Mouse (Mus musculus) bone marrow, adult 2 months (tissue): ENCODE data around the gene Wfdc3.

Source experiments
- CTCF ChIP-seq: fragments of 200-500 bp; IDR thresholded peaks from 2 replicates; pipeline ENCODE4 v1.5.1; 2011; ENCODE audit warnings: low read length, control low read depth; ENCODE audit not compliant: control insufficient read depth, insufficient read depth
- POLR2A ChIP-seq: fragments of 200-500 bp; IDR thresholded peaks from 2 replicates; pipeline ENCODE4 v1.6.1; 2011; ENCODE audit warnings: low read depth, mild to moderate bottlenecking, control low read depth, low read length, borderline replicate concordance; ENCODE audit not compliant: control insufficient read depth

DNA sequence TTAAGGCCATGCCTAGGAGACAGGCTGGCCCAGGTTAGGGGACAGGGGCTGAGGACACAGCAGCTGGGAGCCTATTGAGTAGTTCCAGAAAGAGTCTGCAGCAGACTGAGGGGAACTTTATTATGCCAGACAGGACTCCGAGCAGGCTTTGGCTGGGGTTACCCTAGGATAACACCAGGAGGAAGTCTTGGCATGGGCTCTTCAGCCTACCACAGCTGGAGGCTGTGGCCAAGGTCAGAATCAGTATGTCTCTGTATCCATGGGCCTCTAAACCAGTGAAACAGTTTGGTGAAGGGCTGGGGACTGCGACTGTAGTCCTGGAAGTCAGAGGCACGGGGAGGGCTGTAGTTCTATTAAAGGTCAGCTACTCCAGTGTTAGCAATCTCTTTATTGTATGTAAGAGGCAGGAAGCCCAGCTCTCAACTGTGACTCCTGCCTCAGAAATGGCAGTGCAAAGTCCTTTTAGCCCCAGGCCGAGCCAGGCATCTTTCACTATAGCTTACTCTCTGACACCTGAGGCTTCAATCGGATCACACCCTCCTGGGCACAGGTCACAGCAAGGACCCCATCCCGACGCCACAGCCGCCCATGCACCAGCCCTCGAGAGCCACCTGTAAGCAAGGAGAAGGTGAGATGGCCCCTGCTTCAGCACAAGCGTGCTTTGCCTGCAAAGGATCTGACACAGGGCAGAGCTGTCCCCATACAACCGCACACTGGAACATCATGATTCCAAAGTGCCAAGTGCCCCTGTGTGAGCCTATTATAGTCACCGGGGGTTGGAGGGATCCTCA lies 46.9 kb upstream of the Wfdc3 start:
- TF ChIP-seq CTCF (no peak), POLR2A (no peak)
